Mouse (Mus musculus) lung, adult 2 months (tissue): Measurements from ENCODE around the gene Smchd1.

Experiments used
- CTCF ChIP-seq: fragments of 200-500 bp; IDR thresholded peaks from 2 replicates; pipeline ENCODE4 v1.5.1; 2011; ENCODE audit warnings: mild to moderate bottlenecking, low read length, control low read depth; ENCODE audit not compliant: insufficient read depth
- POLR2A ChIP-seq: fragments of 200-500 bp; IDR thresholded peaks from 2 replicates; pipeline ENCODE4 v1.6.1; 2011; ENCODE audit warnings: low read depth, mild to moderate bottlenecking, control low read depth, low read length, borderline replicate concordance; ENCODE audit errors: extremely low read depth

DNA sequence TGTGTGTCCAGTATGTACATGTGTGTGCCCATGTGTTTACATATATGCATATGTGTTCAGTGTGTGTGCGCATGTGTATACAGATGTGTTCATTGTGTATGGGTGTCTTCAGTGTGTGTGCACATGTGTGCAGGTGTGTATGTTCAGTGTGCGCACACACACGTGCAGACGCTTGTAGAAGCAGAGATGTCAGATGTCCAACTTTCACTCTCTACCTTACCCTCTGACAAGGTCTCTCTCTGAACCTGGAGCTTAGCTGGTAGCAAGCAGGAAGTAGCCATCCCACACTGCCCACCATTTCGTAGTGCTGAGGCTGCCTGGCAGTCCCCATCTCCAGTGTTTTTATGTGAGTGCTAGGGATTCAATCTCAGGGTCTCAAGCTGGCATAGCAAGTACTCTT lies 166.8 kb downstream of the Smchd1 start:
- no peak for TF ChIP-seq CTCF
- no peak for TF ChIP-seq POLR2A
